In genomic region chr9:48466804-48467203, GRCm38 (mm10) we compare ENCODE assay signal across 8 mouse cellular contexts. TPM values are rescaled to one million over a fixed set of nuclear protein-coding genes. Genes with fewer than 3 reads are reported as not detected.
DNase-seq lines count a peak whose midpoint lies in the region; ATAC-seq and TF ChIP-seq lines count a peak whose summit lies in the region.

No protein-coding gene starts in this region.

- TF ChIP-seq CTCF in thymus, adult 2 months (IDR thresholded peaks at IDR 0.05; ENCODE audit: borderline replicate concordance, control insufficient read depth, extremely low read depth, insufficient read depth, low read length, poor library complexity), result no peak

- no peaks in the 10 kb centered on the region for H3K27me3 ChIP-seq in heart, embryonic 12.5 days (replicated peaks)
- H3K27me3 ChIP-seq in thymus, adult 2 months (ENCODE audit: control insufficient read depth, insufficient read depth, low read length), result no peaks in the 10 kb centered on the region

- H3K9ac ChIP-seq in heart, embryonic 12.5 days, result no peak overlapping the region

- DNase-seq in heart, adult 11 months, result peak; percentile 91
- peak; percentile 67 for DNase-seq in CD4-positive helper T cell, adult 2 months (ENCODE audit: low read depth, low spot score)
- DNase-seq in adrenal gland, postnatal 10 days, result peak; percentile 81
- peak; percentile 64 to 70 for DNase-seq in layer of hippocampus, postnatal 10 days (ENCODE audit: low spot score in 2 of 2)
- DNase-seq in thymus, adult 2 months, result peak; percentile 72

- no peak overlapping the region for H3K27ac ChIP-seq in heart, embryonic 12.5 days (ENCODE audit: poor library complexity, severe bottlenecking)
- no peak overlapping the region for H3K27ac ChIP-seq in thymus, adult 2 months (ENCODE audit: control insufficient read depth, insufficient read depth, low read length)

- H3K36me3 ChIP-seq in heart, embryonic 12.5 days, result peaks cover 41% of the 10 kb centered on the region
- H3K36me3 ChIP-seq in thymus, adult 2 months (ENCODE audit: control insufficient read depth, insufficient read depth, low read length), result no peaks in the 10 kb centered on the region

- TF ChIP-seq POLR2A in thymus, adult 2 months (IDR thresholded peaks at IDR 0.05; ENCODE audit: control insufficient read depth, extremely low read depth, insufficient read depth, low read length, poor library complexity), result no peak

- no peak overlapping the region for H3K4me3 ChIP-seq in heart, embryonic 12.5 days
- H3K4me3 ChIP-seq in thymus, adult 2 months (ENCODE audit: control insufficient read depth, insufficient read depth, low read length), result no peak overlapping the region

- H3K9me3 ChIP-seq in heart, embryonic 12.5 days (replicated peaks), result peaks cover 9% of the 10 kb centered on the region

- no peaks in the 10 kb centered on the region for H3K4me1 ChIP-seq in heart, embryonic 12.5 days (replicated peaks)
- H3K4me1 ChIP-seq in thymus, adult 2 months (replicated peaks; ENCODE audit: control insufficient read depth, insufficient read depth, low read length), result no peaks in the 10 kb centered on the region

- no peak overlapping the region for H3K4me2 ChIP-seq in heart, embryonic 12.5 days

- 61% methylated on average over 3 of the region's 3 CpGs for WGBS in heart, embryonic 12.5 days
- WGBS in thymus, adult 2 months, result 60% methylated on average over 3 of the region's 3 CpGs

- no peak for ATAC-seq in heart, embryonic 12.5 days (ENCODE audit: insufficient number of reproducible peaks, low FRiP score)
- ATAC-seq in erythroid progenitor cell, adult 5-6 weeks (replicated peaks; ENCODE audit: low FRiP score, poor library complexity, severe bottlenecking), result peak; percentile 71
- peak; percentile 82 for ATAC-seq in monocyte, adult 5-6 weeks (replicated peaks; ENCODE audit: insufficient number of reproducible peaks, low FRiP score, low TSS enrichment, poor library complexity, severe bottlenecking)

RNA-seq across cellular contexts. Expression of gene Rexo2, which starts 13.6 kb away (rescaled TPM):
- polyA plus RNA-seq in heart, embryonic 12.5 days (2016; fragmentation: Nextera tagmentation; extraction: Ambion mirVana), result 96.4 and 102 TPM in 2 replicates
- total RNA-seq in adrenal gland, postnatal 10 days (2021), result 10 to 100 TPM; 73.3 to 85.1 TPM
- total RNA-seq in erythroid progenitor cell, adult 5-6 weeks (2015; ENCODE audit: low replicate concordance), result 60.4 and 69.6 TPM in 2 replicates
- total RNA-seq in erythroid progenitor cell, adult 5-6 weeks (2017; ENCODE audit: low replicate concordance), result 69.2 and 100 TPM in 2 replicates
- 100 to 1,000 TPM in 1 of 2 experiments, 10 to 100 TPM in 1; 97.1 to 103 TPM for total RNA-seq in layer of hippocampus, postnatal 10 days (2021)
- total RNA-seq in monocyte, adult 5-6 weeks (2017), result 72.1 to 84.2 TPM (median 76.2 TPM) in 3 replicates
- polyA plus RNA-seq in thymus, adult 2 months (2012; rRNA removed), result 48.4 and 51.0 TPM in 2 replicates

RNA-seq across cellular contexts. Expression of gene Rbm7, which starts 28.3 kb away (rescaled TPM):
- polyA plus RNA-seq in heart, embryonic 12.5 days (2016; fragmentation: Nextera tagmentation; extraction: Ambion mirVana), result 86.0 and 91.2 TPM in 2 replicates
- total RNA-seq in adrenal gland, postnatal 10 days (2021), result 10 to 100 TPM; 64.6 to 70.9 TPM
- total RNA-seq in erythroid progenitor cell, adult 5-6 weeks (2015; ENCODE audit: low replicate concordance), result 41.5 and 48.3 TPM in 2 replicates
- total RNA-seq in erythroid progenitor cell, adult 5-6 weeks (2017; ENCODE audit: low replicate concordance), result 32.2 and 41.5 TPM in 2 replicates
- total RNA-seq in layer of hippocampus, postnatal 10 days (2021), result 10 to 100 TPM; 37.4 to 39.3 TPM
- 139 to 205 TPM (median 199 TPM) in 3 replicates for total RNA-seq in monocyte, adult 5-6 weeks (2017)
- polyA plus RNA-seq in thymus, adult 2 months (2012; rRNA removed), result 30.9 and 37.2 TPM in 2 replicates

RNA-seq across cellular contexts. Expression of gene Gm5617, which starts 28.4 kb away (rescaled TPM):
- polyA plus RNA-seq in heart, embryonic 12.5 days (2016; fragmentation: Nextera tagmentation; extraction: Ambion mirVana), result 33.4 and 33.8 TPM in 2 replicates
- total RNA-seq in adrenal gland, postnatal 10 days (2021), result 10 to 100 TPM; 52.7 to 58.4 TPM
- total RNA-seq in erythroid progenitor cell, adult 5-6 weeks (2015; ENCODE audit: low replicate concordance), result 3.4 and 21.3 TPM in 2 replicates
- 4.6 and 5.2 TPM in 2 replicates for total RNA-seq in erythroid progenitor cell, adult 5-6 weeks (2017; ENCODE audit: low replicate concordance)
- 10 to 100 TPM in 1 of 2 experiments, 1 to 10 TPM in 1; 9.8 to 11.5 TPM for total RNA-seq in layer of hippocampus, postnatal 10 days (2021)
- total RNA-seq in monocyte, adult 5-6 weeks (2017), result 13.7 to 22.4 TPM in 2 of 3 replicates, not detected in the other
- 44.7 and 60.3 TPM in 2 replicates for polyA plus RNA-seq in thymus, adult 2 months (2012; rRNA removed)
